In the genomic region with DNA sequence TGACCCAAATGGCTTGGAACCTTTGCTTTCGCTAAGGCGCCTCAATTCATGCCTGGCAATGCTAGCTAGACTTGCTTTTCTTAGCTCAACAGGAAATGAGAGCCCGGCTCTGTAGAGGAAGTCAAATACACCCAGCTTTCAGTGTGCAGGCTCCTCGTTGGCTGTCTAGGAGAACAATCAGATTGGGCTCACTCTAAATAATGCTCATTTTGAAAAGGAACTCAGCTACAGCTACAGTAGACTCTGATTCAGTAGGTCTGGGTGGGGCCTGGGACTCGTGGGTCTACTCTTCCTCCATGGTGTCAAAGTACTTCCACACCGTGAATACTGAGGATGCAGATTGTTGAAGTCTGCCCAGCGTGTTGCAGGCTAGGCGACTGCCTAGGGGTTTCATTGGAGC, we compare ENCODE assay signal across 8 mouse cellular contexts. TPM values are rescaled to one million over a fixed set of nuclear protein-coding genes. Genes with fewer than 3 reads are reported as not detected.
DNase-seq lines count a peak whose midpoint lies in the region; ATAC-seq and TF ChIP-seq lines count a peak whose summit lies in the region.

No protein-coding gene starts in this region.

- peaks cover 48% of the 10 kb centered on the region for H3K4me1 ChIP-seq in embryonic fibroblast, embryonic 13.5 days (ENCODE audit: control insufficient read depth, insufficient read depth, low read length)

- no peak for TF ChIP-seq POLR2A in embryonic fibroblast, embryonic 13.5 days (IDR thresholded peaks at IDR 0.05; ENCODE audit: low read depth, low read length)

- peak; percentile 47 for ATAC-seq in megakaryocyte, adult 5-6 weeks (ENCODE audit: poor library complexity, severe bottlenecking)

- no peak overlapping the region for H3K4me3 ChIP-seq in embryonic fibroblast, embryonic 13.5 days (ENCODE audit: insufficient read depth, low read length)

- peak; percentile 81 for DNase-seq in layer of hippocampus, adult 9-11 months
- no peak for DNase-seq in layer of hippocampus, postnatal 10 days (ENCODE audit: low spot score in 2 of 2)
- DNase-seq in kidney, adult 9 months, result peak; percentile 66
- no peak for DNase-seq in cerebellum, adult 9-11 months
- no peak for DNase-seq in urinary bladder, postnatal 10 days (ENCODE audit: low spot score)
- no peak for DNase-seq in cerebellum, adult 8-10 months

- TF ChIP-seq CTCF in embryonic fibroblast, embryonic 13.5 days (IDR thresholded peaks at IDR 0.05; ENCODE audit: borderline replicate concordance, insufficient read depth, low read length), result no peak

- H3K27ac ChIP-seq in embryonic fibroblast, embryonic 13.5 days (ENCODE audit: insufficient read depth, low read length), result peak overlapping the region; percentile 20; the same call in 1 of the 2 replicates

RNA-seq across cellular contexts. Expression of a gene that starts 22.0 kb away (rescaled TPM):
- total RNA-seq in layer of hippocampus, postnatal 10 days (2021), result 100 to 1,000 TPM; 238 to 240 TPM
- polyA plus RNA-seq in embryonic fibroblast, embryonic 13.5 days (2011; ENCODE audit: insufficient read length, low read depth, missing spikeins), result 259 and 286 TPM in 2 replicates
- total RNA-seq in megakaryocyte, adult 5-6 weeks (2015), result 52.1 and 52.3 TPM in 2 replicates
- 190 and 228 TPM in 2 replicates for total RNA-seq in megakaryocyte, adult 5-6 weeks (2017)

Comparison
In these comparisons a context has a peak if more than half of its experiments do, and no peak if none do; other contexts are left out.
1. DNase-seq: peak in layer of hippocampus, adult 9-11 months (single experiment) and kidney, adult 9 months (single experiment); none in layer of hippocampus, postnatal 10 days (0 of 2), cerebellum, adult 9-11 months (single experiment), urinary bladder, postnatal 10 days (single experiment) and cerebellum, adult 8-10 months (single experiment).